Mouse (Mus musculus) liver, embryonic 11.5 days (tissue): ENCODE data around the gene Sox5. TPM values are rescaled to one million over a fixed set of nuclear protein-coding genes. Genes with fewer than 3 reads are reported as not detected.

Source experiments
- ATAC-seq: fragments of 200-750 bp; cut with Nextera tagmentation; replicated peaks from 2 replicates; pipeline ENCODE4 v1.8.0; 2017; ENCODE audit warnings: moderate number of reproducible peaks, mild to moderate bottlenecking, moderate TSS enrichment, moderate library complexity; ENCODE audit not compliant: low FRiP score
- DNase-seq: peaks from one replicate; pipeline ENCODE4 v3.0.0-alpha.2; 2017; ENCODE audit warnings: low spot score
- H3K27ac ChIP-seq: fragments of 300-500 bp; sonication (generic); 2 replicates; pipeline ENCODE4 v1.5.1; 2014; ENCODE audit warnings: mild to moderate bottlenecking, low read depth, low read length, control low read depth
- H3K27me3 ChIP-seq: fragments of 300-500 bp; sonication (generic); replicated peaks from 2 replicates; pipeline ENCODE4 v1.6.1; 2014; ENCODE audit warnings: low read length, mixed read lengths; ENCODE audit not compliant: control insufficient read depth, insufficient read depth
- H3K36me3 ChIP-seq: fragments of 300-500 bp; sonication (generic); 2 replicates; pipeline ENCODE4 v1.6.1; 2014; ENCODE audit warnings: mild to moderate bottlenecking, low read length, moderate library complexity, mixed read lengths; ENCODE audit not compliant: control insufficient read depth, insufficient read depth
- H3K4me1 ChIP-seq: fragments of 300-500 bp; sonication (generic); replicated peaks from 2 replicates; pipeline ENCODE4 v1.6.1; 2014; ENCODE audit warnings: low read length, mixed read lengths; ENCODE audit not compliant: control insufficient read depth, insufficient read depth
- H3K4me2 ChIP-seq: fragments of 300-500 bp; sonication (generic); 2 replicates; pipeline ENCODE4 v1.6.1; 2014; ENCODE audit warnings: mild to moderate bottlenecking, control low read depth, moderate library complexity
- H3K4me3 ChIP-seq: fragments of 300-500 bp; sonication (generic); 2 replicates; pipeline ENCODE4 v1.5.1; 2014; ENCODE audit warnings: low read depth, low read length, control low read depth
- H3K9ac ChIP-seq: fragments of 300-500 bp; sonication (generic); 2 replicates; pipeline ENCODE4 v1.6.1; 2014; ENCODE audit warnings: low read depth, low read length, control low read depth
- H3K9me3 ChIP-seq: fragments of 300-500 bp; sonication (generic); 2 replicates; pipeline ENCODE4 v1.6.1; 2016; ENCODE audit warnings: low read length, inconsistent platforms, mixed read lengths; ENCODE audit not compliant: control insufficient read depth
- WGBS: fragments of 180-500 bp; shearing (Covaris S2); extraction: QIAGEN DNeasy Blood & Tissue Kit; methylation state at CpG from one replicate; pipeline ENCODE4 v1.1.7; 2014; 5-methylcytosine and 5-hydroxymethylcytosine counted together
- polyA plus RNA-seq: library from polyadenylated mRNA; unstranded; fragments of >200 nt; fragmentation: Nextera tagmentation; extraction: Ambion mirVana; gene quantifications from 2 replicates; pipeline ENCODE4 v1.2.1, GENCODE M21; 2014

Sox5 gene
- polyA plus RNA-seq, 1 experiment from 2014 or later, result 10.6 TPM

DNA sequence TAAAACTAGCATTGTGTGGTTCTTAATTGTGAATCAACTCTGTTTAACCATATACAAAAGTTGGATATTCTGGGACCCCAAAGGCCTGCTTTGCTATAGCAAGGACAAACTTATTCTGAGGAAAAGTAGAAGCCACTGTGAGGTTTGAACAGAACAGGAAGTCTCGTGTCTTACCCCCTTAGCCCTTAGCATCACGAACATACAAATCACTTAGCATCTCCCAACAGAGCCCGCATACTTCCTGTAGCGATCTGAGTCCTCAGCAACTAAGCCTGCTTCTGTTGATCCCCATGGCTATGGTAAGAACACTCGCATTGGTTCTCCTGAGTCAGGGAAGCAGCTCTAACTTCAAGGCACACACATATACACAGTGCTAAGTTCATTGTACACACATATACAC lies 337.4 kb downstream of the Sox5 start:
- 73% methylated on average over 5 of the region's 5 CpGs for WGBS
- H3K27me3 ChIP-seq, result no peaks in the 10 kb centered on the region
- no peak overlapping the region for H3K4me3 ChIP-seq
- no peaks in the 10 kb centered on the region for H3K36me3 ChIP-seq
- H3K27ac ChIP-seq, result no peak overlapping the region
- no peaks in the 10 kb centered on the region for H3K9me3 ChIP-seq
- H3K4me2 ChIP-seq, result no peak overlapping the region
- no peak for ATAC-seq
- no peak overlapping the region for H3K9ac ChIP-seq
- DNase-seq, result no peak
- no peaks in the 10 kb centered on the region for H3K4me1 ChIP-seq

DNA sequence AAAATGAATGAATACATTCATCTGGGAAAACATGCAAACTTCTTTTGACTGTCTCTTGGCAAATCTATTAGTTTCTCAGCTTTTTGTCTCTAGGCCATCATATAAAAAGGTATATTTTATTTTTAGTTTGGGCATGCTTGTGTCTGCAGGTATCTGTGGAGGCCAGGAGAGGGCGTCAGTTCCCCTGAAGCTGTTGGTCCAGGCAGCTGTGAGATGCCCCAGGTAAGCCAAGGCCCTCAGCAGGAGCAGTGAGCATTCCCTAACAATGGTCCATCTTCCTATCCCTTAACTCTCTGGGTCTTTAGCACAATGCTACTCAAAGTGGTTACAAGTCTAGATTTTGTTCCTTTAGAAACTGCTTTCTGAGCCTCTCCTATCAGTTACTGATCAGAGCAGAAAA lies 338.1 kb downstream of the Sox5 start:
- DNase-seq (no peak), ATAC-seq (no peak)
- 70% methylated on average over 1 of the region's 1 CpGs for whole genome bisulfite sequencing
- no peak overlapping the region for H3K4me2 ChIP-seq
- no peaks in the 10 kb centered on the region for H3K36me3 ChIP-seq
- no peak overlapping the region for H3K27ac ChIP-seq
- no peak overlapping the region for H3K9ac ChIP-seq
- H3K4me1 ChIP-seq, result no peaks in the 10 kb centered on the region
- no peak overlapping the region for H3K4me3 ChIP-seq
- no peaks in the 10 kb centered on the region for H3K9me3 ChIP-seq
- H3K27me3 ChIP-seq, result no peaks in the 10 kb centered on the region

DNA sequence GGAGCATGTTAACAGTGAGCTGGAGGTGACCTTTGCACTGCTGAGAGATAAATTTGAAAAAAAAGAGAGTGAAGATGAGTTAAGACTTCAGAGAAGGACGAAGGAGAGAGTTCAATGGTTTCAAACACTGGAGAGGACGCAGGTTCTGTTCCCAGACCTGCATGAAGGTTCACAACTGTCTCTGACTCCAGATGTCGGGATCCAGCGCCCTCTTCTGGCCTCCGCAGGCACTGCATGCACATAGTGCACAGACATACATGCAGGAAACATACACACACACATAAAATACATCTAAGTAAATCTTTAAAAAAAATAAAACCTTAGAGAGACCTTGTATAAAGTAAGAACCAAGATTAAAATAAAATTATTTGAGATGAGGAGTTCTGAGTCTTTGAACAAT lies 352.5 kb downstream of the Sox5 start:
- no peak overlapping the region for H3K9ac ChIP-seq
- no peak overlapping the region for H3K27ac ChIP-seq
- no peak overlapping the region for H3K4me2 ChIP-seq
- no peak for DNase-seq
- H3K9me3 ChIP-seq, result no peaks in the 10 kb centered on the region
- no peaks in the 10 kb centered on the region for H3K36me3 ChIP-seq
- ATAC-seq, result no peak
- no peaks in the 10 kb centered on the region for H3K4me1 ChIP-seq
- WGBS, result 65% methylated on average over 5 of the region's 5 CpGs
- no peaks in the 10 kb centered on the region for H3K27me3 ChIP-seq
- no peak overlapping the region for H3K4me3 ChIP-seq

DNA sequence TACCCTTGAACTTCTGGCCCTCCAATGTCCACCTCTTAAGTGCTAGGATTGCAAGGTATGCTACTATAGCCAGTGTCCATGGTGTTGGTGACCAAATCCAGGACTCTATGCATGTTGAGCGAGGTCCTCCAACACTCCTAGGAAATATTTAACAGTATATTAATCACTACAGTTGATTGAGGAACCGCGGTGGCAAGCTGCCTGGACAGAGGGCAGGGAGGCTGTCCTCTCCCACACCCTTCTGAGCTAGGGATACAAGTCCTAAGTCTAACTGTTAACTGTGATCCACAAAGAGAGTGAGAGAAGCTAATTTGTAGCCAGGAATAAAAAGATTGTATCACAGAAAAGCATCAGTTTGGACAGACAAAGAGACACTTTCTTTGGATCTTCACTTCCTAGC lies 373.7 kb downstream of the Sox5 start:
- Histone ChIP-seq H3K9ac (no peak overlapping the region), H3K27me3 (no peaks in the 10 kb centered on the region), H3K4me2 (no peak overlapping the region), H3K9me3 (no peaks in the 10 kb centered on the region), H3K4me3 (no peak overlapping the region), H3K27ac (no peak overlapping the region), H3K36me3 (no peaks in the 10 kb centered on the region), H3K4me1 (no peaks in the 10 kb centered on the region)
- WGBS, result 74% methylated on average over 3 of the region's 3 CpGs
- no peak for DNase-seq
- ATAC-seq, result no peak

DNA sequence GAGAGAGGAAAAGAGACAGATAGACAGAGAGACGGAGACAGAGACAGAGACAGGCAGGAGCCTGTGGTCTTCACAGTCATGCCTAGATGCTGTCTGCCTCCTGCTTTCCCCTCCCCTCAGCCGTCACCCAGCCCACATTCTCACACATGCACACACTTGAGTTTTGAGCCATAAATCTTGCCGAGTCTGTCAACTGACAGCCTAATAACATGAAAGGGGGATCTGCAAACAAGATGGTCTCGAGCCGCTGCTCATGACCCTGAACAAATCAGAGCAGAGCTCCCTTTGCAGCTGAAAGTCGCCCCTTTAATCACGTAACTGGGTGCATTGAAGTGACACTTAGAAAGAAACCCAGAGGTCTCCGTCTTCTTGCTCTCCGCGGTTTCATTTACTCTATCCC lies 383.7 kb downstream of the Sox5 start:
- no peaks in the 10 kb centered on the region for H3K27me3 ChIP-seq
- no peaks in the 10 kb centered on the region for H3K36me3 ChIP-seq
- no peak overlapping the region for H3K4me2 ChIP-seq
- H3K4me3 ChIP-seq, result no peak overlapping the region
- WGBS, result 56% methylated on average over 10 of the region's 10 CpGs
- H3K9ac ChIP-seq, result no peak overlapping the region
- ATAC-seq (no peak), DNase-seq (no peak)
- H3K27ac ChIP-seq, result no peak overlapping the region
- H3K9me3 ChIP-seq, result no peaks in the 10 kb centered on the region
- H3K4me1 ChIP-seq, result no peaks in the 10 kb centered on the region

DNA sequence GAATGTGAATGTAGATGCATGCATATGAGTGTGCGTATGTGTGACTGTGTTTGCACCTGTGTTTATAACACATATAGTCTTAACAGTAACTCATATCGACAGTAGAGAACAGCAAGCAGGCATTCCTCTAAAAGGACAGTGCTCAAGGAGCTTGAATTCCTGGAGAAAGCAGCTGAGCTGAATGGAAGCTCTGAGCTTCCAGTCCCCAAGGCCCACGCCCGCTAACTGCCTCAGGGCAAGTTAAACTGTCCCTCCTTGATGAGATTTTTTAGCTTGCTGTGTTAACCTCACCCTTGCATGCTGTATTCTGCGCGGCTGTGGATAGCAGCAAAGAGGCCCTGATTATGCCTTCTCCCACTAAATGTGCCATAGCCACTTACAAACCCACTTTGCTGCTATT lies 388.6 kb downstream of the Sox5 start:
- no peak overlapping the region for H3K4me3 ChIP-seq
- H3K4me2 ChIP-seq, result no peak overlapping the region
- H3K27ac ChIP-seq, result no peak overlapping the region
- no peaks in the 10 kb centered on the region for H3K36me3 ChIP-seq
- 86% methylated on average over 6 of the region's 6 CpGs for WGBS
- no peak overlapping the region for H3K9ac ChIP-seq
- H3K4me1 ChIP-seq, result no peaks in the 10 kb centered on the region
- ATAC-seq (no peak), DNase-seq (no peak)
- no peaks in the 10 kb centered on the region for H3K9me3 ChIP-seq
- no peaks in the 10 kb centered on the region for H3K27me3 ChIP-seq

DNA sequence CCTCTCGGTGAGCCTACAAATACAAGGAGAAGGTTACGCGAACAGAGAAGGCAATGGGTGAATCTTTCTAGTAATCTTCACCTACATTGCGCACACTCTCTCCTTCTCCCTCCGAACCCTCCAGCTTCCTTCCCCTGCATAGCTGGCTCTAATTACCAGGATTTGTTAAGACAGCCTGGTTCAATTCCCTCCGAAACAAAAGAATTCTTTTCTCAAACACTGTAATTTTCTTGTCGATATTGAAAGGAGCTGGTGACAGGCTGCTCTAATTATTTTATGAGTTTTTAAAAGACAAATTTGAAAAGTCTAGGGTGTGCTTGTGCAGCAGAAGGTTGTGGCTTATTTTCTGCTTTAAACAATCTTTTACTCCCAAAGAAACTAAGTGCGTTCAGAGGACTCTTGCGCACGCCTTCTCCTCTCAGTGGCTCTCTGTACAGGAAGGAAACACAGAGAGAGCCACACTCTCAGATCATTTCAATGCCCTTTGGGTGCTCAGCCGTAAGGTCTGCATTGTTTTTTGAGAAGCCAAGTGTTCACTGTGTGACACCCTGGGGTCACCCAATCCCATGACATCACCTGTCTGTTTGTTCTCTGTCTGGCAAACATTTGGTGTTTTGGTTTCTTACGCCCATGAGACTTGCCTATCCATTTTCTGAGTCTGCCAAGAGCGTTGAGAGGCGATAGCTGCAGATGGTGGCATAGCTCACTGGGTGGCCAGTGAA lies 392.3 kb downstream of the Sox5 start:
- H3K9me3 ChIP-seq, result no peaks in the 10 kb centered on the region
- no peak for DNase-seq
- 84% methylated on average over 14 of the region's 14 CpGs for WGBS

DNA sequence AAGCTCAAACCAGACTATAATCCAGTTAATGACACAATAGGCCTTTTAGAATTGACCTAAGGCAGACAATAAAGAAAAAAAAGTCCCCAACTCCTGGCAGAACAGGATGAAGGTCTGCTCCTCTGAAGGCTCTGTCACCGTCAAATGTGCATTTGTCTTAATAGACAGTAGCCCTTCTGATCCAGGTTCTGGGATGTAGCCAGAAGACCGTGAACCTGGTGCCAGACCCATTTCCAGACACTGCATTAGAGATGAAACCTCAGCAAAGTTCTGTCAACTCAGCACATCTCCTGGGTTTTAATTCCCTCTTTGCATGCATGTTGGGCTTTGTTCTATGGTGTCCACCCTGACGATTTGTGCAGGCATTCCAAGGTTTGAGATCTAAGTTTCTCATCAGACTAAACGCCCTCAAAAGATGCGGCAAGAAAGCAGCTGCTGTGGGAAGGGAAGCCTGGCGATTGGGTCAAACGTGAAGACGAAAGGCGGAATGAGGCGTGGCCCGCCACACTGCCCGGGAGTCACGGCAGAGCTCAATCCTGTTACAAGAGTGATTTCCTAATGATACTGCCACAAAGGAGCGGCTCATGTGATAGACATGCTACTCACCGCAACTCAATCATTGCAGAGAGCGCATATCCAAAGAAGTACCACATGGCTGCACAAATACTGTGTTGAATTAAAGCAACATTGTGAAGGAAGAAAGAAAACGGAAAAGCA lies 394.1 kb downstream of the Sox5 start:
- 77% methylated on average over 17 of the region's 17 CpGs for WGBS
- Histone ChIP-seq H3K9me3 (no peaks in the 10 kb centered on the region), H3K4me2 (no peak overlapping the region), H3K4me1 (no peaks in the 10 kb centered on the region), H3K4me3 (no peak overlapping the region), H3K36me3 (no peaks in the 10 kb centered on the region), H3K27me3 (no peaks in the 10 kb centered on the region), H3K9ac (no peak overlapping the region), H3K27ac (no peak overlapping the region)
- ATAC-seq (no peak), DNase-seq (no peak)

More for the DNA sequence above, 392.3 kb downstream of the Sox5 start:
- Histone ChIP-seq H3K27ac (no peak overlapping the region), H3K9ac (no peak overlapping the region), H3K27me3 (no peaks in the 10 kb centered on the region), H3K4me2 (no peak overlapping the region), H3K4me3 (no peak overlapping the region), H3K4me1 (no peaks in the 10 kb centered on the region), H3K36me3 (no peaks in the 10 kb centered on the region)
- no peak for ATAC-seq

DNA sequence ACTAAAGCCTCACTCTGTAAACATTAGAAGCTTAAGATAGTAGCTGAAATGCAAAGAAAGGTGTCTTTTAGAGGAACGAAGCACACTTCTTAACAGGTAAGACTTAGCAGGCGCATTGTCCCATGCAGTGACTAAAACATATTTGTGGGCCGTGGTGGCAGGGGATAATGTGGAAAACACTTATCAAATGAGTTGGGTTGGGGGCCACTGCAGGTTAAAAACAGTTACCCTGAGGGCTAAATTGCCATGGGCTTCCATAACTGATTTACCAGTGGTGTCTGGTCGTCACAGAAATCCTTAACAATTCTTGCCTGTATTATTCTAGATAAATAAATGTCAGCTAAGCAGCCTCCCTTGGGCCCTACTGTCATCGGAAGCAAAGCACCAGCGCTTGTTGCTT lies 401.1 kb downstream of the Sox5 start:
- Histone ChIP-seq H3K4me2 (no peak overlapping the region), H3K9me3 (no peaks in the 10 kb centered on the region), H3K4me3 (no peak overlapping the region), H3K9ac (no peak overlapping the region), H3K36me3 (no peaks in the 10 kb centered on the region), H3K27me3 (no peaks in the 10 kb centered on the region), H3K4me1 (no peaks in the 10 kb centered on the region), H3K27ac (no peak overlapping the region)
- ATAC-seq, result no peak
- DNase-seq, result no peak
- WGBS, result 77% methylated on average over 6 of the region's 6 CpGs
